Mouse (Mus musculus) olfactory bulb, adult 2 months (tissue): ENCODE measurements around the gene Cacna1e.

Experiments
- CTCF ChIP-seq: fragments of 200-500 bp; IDR thresholded peaks from 2 replicates; pipeline ENCODE4 v1.5.1; 2012; ENCODE audit warnings: low read depth, mild to moderate bottlenecking, low read length, moderate library complexity; ENCODE audit not compliant: insufficient read depth
- POLR2A ChIP-seq: fragments of 200-500 bp; IDR thresholded peaks from 2 replicates; pipeline ENCODE4 v1.6.1; 2012; ENCODE audit warnings: mild to moderate bottlenecking, low read depth, low read length, moderate library complexity; ENCODE audit not compliant: insufficient read depth

- no peak for TF ChIP-seq POLR2A
- TF ChIP-seq CTCF = no peak
These were observed 408.6 kb downstream of the Cacna1e start for GRCm38 (mm10) chr1:154475706-154476105.
